Mouse (Mus musculus): Measurements from ENCODE around the gene Mup9.
"Not testable (repeated sequence)": the region's sequence is repeated elsewhere in the genome, so short reads cannot be mapped to it uniquely, and the experiment has no call there.

Gene Mup9

GRCm38 (mm10) chr4:60421852-60422251 is at the start of gene Mup9:
TSS of gene Mup9 (minus strand) at chr4:60421952.
- not testable (repeated sequence) for DNase-seq

All from heart, adult 11 months (tissue).